Mouse (Mus musculus) ES-CJ7 (cell line): ENCODE measurements around the gene Slc6a13.
A peak's percentile ranks its signal among the peaks of the same experiment; 100 is the strongest.

Experiments
- DNase-seq: peaks from one replicate; pipeline ENCODE4 v3.0.0; 2011; ENCODE audit warnings: low read depth, low spot score

Gene Slc6a13

GRCm38 (mm10) chr6:121299954-121300353, at the start of gene Slc6a13:
TSS of gene Slc6a13 (plus strand) at chr6:121300227.
- DNase-seq, result peak; percentile 36

GRCm38 (mm10) chr6:121250406-121250805, 49.6 kb upstream of the Slc6a13 start:
- DNase-seq, result no peak

GRCm38 (mm10) chr6:121251256-121251655, 48.8 kb upstream of the Slc6a13 start:
- DNase-seq, result no peak

- DNase-seq, result peak; percentile 75
These were observed 39.5 kb upstream of the Slc6a13 start for GRCm38 (mm10) chr6:121260548-121260947.

- DNase-seq, result no peak
These were observed 38.8 kb upstream of the Slc6a13 start for GRCm38 (mm10) chr6:121261233-121261632.

- no peak for DNase-seq
These were observed 38.0 kb upstream of the Slc6a13 start for GRCm38 (mm10) chr6:121262004-121262403.

GRCm38 (mm10) chr6:121262496-121262895, 37.5 kb upstream of the Slc6a13 start:
- no peak for DNase-seq

- DNase-seq, result no peak
These were observed 29.9 kb upstream of the Slc6a13 start for GRCm38 (mm10) chr6:121270156-121270555.

- DNase-seq, result no peak
These were observed 28.3 kb upstream of the Slc6a13 start for GRCm38 (mm10) chr6:121271707-121272074.

GRCm38 (mm10) chr6:121272075-121272800, 27.8 kb upstream of the Slc6a13 start:
- peak; percentile 83 for DNase-seq

- peak; percentile 77 for DNase-seq
These were observed 25.7 kb upstream of the Slc6a13 start for GRCm38 (mm10) chr6:121274356-121274755.

GRCm38 (mm10) chr6:121284132-121284531, 15.9 kb upstream of the Slc6a13 start:
- no peak for DNase-seq

GRCm38 (mm10) chr6:121299317-121299716, 710 bp upstream of the Slc6a13 start:
- DNase-seq, result no peak

GRCm38 (mm10) chr6:121300504-121300903, 477 bp downstream of the Slc6a13 start:
- DNase-seq, result no peak

- DNase-seq, result no peak
These were observed 3.6 kb downstream of the Slc6a13 start for GRCm38 (mm10) chr6:121303466-121304220.

GRCm38 (mm10) chr6:121304630-121305029, 4.6 kb downstream of the Slc6a13 start:
- no peak for DNase-seq

GRCm38 (mm10) chr6:121305571-121305970, 5.5 kb downstream of the Slc6a13 start:
- DNase-seq, result no peak

- no peak for DNase-seq
These were observed 11.0 kb downstream of the Slc6a13 start for GRCm38 (mm10) chr6:121310984-121311383.

GRCm38 (mm10) chr6:121319099-121319498, 19.1 kb downstream of the Slc6a13 start:
- no peak for DNase-seq

GRCm38 (mm10) chr6:121322381-121323110, 22.5 kb downstream of the Slc6a13 start:
- DNase-seq, result no peak

- DNase-seq, result no peak
These were observed 25.3 kb downstream of the Slc6a13 start for GRCm38 (mm10) chr6:121325298-121325697.

- DNase-seq, result no peak
These were observed 25.7 kb downstream of the Slc6a13 start for GRCm38 (mm10) chr6:121325740-121326139.
